Mouse (Mus musculus) hindbrain, embryonic 15.5 days (tissue): ENCODE measurements around the gene N4bp2. TPM values are rescaled to one million over a fixed set of nuclear protein-coding genes. Genes with fewer than 3 reads are reported as not detected.

Experiments
- ATAC-seq: fragments of 200-750 bp; cut with Nextera tagmentation; 2 replicates; pipeline ENCODE4 v1.8.0; 2017; ENCODE audit warnings: low read depth, moderate number of reproducible peaks, moderate TSS enrichment; ENCODE audit not compliant: low FRiP score
- H3K27ac ChIP-seq: fragments of 300-500 bp; sonication (generic); replicated peaks from 2 replicates; pipeline ENCODE4 v1.5.1; 2015; ENCODE audit warnings: mild to moderate bottlenecking, inconsistent platforms
- H3K27me3 ChIP-seq: fragments of 300-500 bp; sonication (generic); 2 replicates; pipeline ENCODE4 v1.6.1; 2015; ENCODE audit warnings: control low read depth, inconsistent platforms
- H3K36me3 ChIP-seq: fragments of 300-500 bp; sonication (generic); 2 replicates; pipeline ENCODE4 v1.6.1; 2015; ENCODE audit warnings: control low read depth, inconsistent platforms
- H3K4me1 ChIP-seq: fragments of 300-500 bp; sonication (generic); replicated peaks from 2 replicates; pipeline ENCODE4 v1.6.1; 2015; ENCODE audit warnings: control low read depth, inconsistent platforms
- H3K4me2 ChIP-seq: fragments of 300-500 bp; sonication (generic); 2 replicates; pipeline ENCODE4 v1.6.1; 2015; ENCODE audit warnings: moderate library complexity, mild to moderate bottlenecking, inconsistent platforms
- H3K4me3 ChIP-seq: fragments of 300-500 bp; sonication (generic); 2 replicates; pipeline ENCODE4 v1.5.1; 2015; ENCODE audit warnings: mild to moderate bottlenecking, inconsistent platforms
- H3K9ac ChIP-seq: fragments of 300-500 bp; sonication (generic); 2 replicates; pipeline ENCODE4 v1.6.1; 2015; ENCODE audit warnings: inconsistent platforms
- H3K9me3 ChIP-seq: fragments of 300-500 bp; sonication (generic); 2 replicates; pipeline ENCODE4 v1.6.1; 2016; ENCODE audit warnings: control low read depth, inconsistent platforms
- WGBS: fragments of 180-500 bp; shearing (Covaris S2); methylation state at CpG from one replicate; pipeline ENCODE4 v1.1.7; 2015; 5-methylcytosine and 5-hydroxymethylcytosine counted together
- polyA plus RNA-seq: library from polyadenylated mRNA; unstranded; fragments of >200 nt; fragmentation: Nextera tagmentation; extraction: Ambion mirVana; gene quantifications from 2 replicates; pipeline ENCODE4 v1.2.1, GENCODE M21; 2015

The N4bp2 gene
- polyA plus RNA-seq, 1 experiment from 2014 or later = 14.3 TPM

- Histone ChIP-seq H3K27me3 (no peaks in the 10 kb centered on the region), H3K4me2 (no peak overlapping the region), H3K4me1 (no peaks in the 10 kb centered on the region), H3K36me3 (no peaks in the 10 kb centered on the region), H3K27ac (no peak overlapping the region), H3K9ac (no peak overlapping the region), H3K9me3 (no peaks in the 10 kb centered on the region), H3K4me3 (no peak overlapping the region)
- ATAC-seq = no peak
- WGBS = 72% methylated on average over 4 of the region's 4 CpGs
Measured at GRCm38 (mm10) chr5:65873212-65873611, 109.9 kb downstream of the N4bp2 start.

DNA sequence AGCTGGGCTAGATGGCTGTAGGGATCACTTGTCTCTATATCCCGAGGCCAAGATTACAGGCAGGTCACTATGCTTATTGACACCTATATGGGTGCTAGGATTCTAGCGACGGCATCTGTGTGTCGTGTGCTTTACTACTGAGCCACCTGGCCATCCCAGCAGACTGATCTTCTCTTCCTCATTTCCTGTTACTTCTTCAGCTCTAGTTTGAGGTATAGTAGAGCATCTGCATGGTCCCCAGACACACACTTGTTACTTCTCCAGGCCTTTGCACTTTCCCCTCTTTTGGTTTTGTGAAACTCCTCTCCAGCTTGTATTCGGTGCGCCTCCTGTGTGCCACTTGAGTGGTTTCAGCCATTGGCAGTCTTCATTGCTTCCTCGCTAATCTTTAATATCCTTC, 111.9 kb downstream of the N4bp2 start:
- no peaks in the 10 kb centered on the region for H3K4me1 ChIP-seq
- no peaks in the 10 kb centered on the region for H3K27me3 ChIP-seq
- no peak overlapping the region for H3K4me2 ChIP-seq
- no peak overlapping the region for H3K27ac ChIP-seq
- H3K36me3 ChIP-seq = no peaks in the 10 kb centered on the region
- WGBS = 98% methylated on average over 7 of the region's 7 CpGs
- H3K9ac ChIP-seq = no peak overlapping the region
- H3K9me3 ChIP-seq = no peaks in the 10 kb centered on the region
- no peak for ATAC-seq
- H3K4me3 ChIP-seq = no peak overlapping the region

- Histone ChIP-seq H3K4me2 (no peak overlapping the region), H3K4me1 (no peaks in the 10 kb centered on the region), H3K27ac (no peak overlapping the region), H3K9ac (no peak overlapping the region), H3K9me3 (no peaks in the 10 kb centered on the region), H3K4me3 (no peak overlapping the region), H3K36me3 (no peaks in the 10 kb centered on the region), H3K27me3 (no peaks in the 10 kb centered on the region)
- ATAC-seq = no peak
- WGBS = 75% methylated on average over 3 of the region's 3 CpGs
Measured at GRCm38 (mm10) chr5:65878367-65878766, 115.0 kb downstream of the N4bp2 start.

Other genes with a start within 250 kb of the N4bp2 start
- gene Smim14, start 226.3 kb upstream of the N4bp2 start, polyA plus RNA-seq = 181 and 209 TPM in 2 replicates
- gene Ube2k, start 226.3 kb upstream of the N4bp2 start, polyA plus RNA-seq = 198 and 201 TPM in 2 replicates
- 39.3 and 47.0 TPM in 2 replicates for gene Pds5a, start 65.2 kb upstream of the N4bp2 start, polyA plus RNA-seq
- 0.38 and 0.60 TPM in 2 replicates for gene Rhoh, start 97.7 kb downstream of the N4bp2 start, polyA plus RNA-seq
- gene Chrna9, start 171.4 kb downstream of the N4bp2 start, polyA plus RNA-seq = not detected in 2 replicates
- 0.35 TPM in 1 of 2 replicates, not detected in the other for gene 9130230L23Rik, start 240.8 kb downstream of the N4bp2 start, polyA plus RNA-seq